Mouse (Mus musculus): ENCODE data around the gene 1810030O07Rik. TPM values are rescaled to one million over a fixed set of nuclear protein-coding genes. Genes with fewer than 3 reads are reported as not detected.
"Not testable (repeated sequence)": the region's sequence is repeated elsewhere in the genome, so short reads cannot be mapped to it uniquely, and the experiment has no call there.

Gene 1810030O07Rik
- polyA plus RNA-seq, 1 experiment, result 13.6 TPM

DNA sequence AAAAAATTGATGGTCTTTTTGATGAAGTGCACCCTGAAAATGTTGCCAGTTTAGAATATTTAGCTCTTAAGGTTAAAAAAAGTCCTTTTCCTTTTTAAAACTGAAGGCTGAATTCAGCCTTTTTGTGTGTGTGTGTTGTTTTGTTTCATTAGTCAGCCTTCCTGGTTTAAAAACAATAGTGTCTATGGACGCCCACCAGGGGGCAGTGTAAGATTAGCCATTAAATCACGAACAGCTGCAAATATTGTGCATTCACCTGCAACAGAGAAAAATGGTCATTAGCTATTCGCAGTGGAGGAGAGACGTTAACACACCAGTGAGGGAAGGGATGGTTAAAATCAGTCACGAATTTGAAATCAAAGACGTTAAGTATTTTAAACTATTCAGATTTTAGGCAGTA, 3.9 kb upstream of the 1810030O07Rik start:
- no peak overlapping the region for H3ac ChIP-seq (ENCODE audit: control insufficient read depth, insufficient read length, low read depth)
- TF ChIP-seq CTCF (IDR thresholded peaks at IDR 0.05; ENCODE audit: control insufficient read depth, insufficient read depth, insufficient read length) (no peak), CEBPB (IDR thresholded peaks at IDR 0.05; ENCODE audit: low read depth) (no peak), FOSL1 (IDR thresholded peaks at IDR 0.05; ENCODE audit: insufficient read depth, low read length, poor library complexity, severe bottlenecking) (no peak), MYOG (IDR thresholded peaks at IDR 0.05; ENCODE audit: control insufficient read depth, extremely low read depth, insufficient read length) (no peak), MAX (IDR thresholded peaks at IDR 0.05) (no peak)
- peaks cover 7% of the 10 kb centered on the region for H3K79me2 ChIP-seq (ENCODE audit: control insufficient read depth, insufficient read depth)
- no peaks in the 10 kb centered on the region for H3K27me3 ChIP-seq (ENCODE audit: control insufficient read depth, insufficient read depth, insufficient read length)
- H3K79me3 ChIP-seq (ENCODE audit: low read depth), result no peaks in the 10 kb centered on the region
- H3K36me3 ChIP-seq (ENCODE audit: control insufficient read depth, insufficient read depth), result peaks cover 13% of the 10 kb centered on the region
- H3K4me3 ChIP-seq (ENCODE audit: insufficient read depth, poor library complexity, severe bottlenecking), result no peak overlapping the region

DNA sequence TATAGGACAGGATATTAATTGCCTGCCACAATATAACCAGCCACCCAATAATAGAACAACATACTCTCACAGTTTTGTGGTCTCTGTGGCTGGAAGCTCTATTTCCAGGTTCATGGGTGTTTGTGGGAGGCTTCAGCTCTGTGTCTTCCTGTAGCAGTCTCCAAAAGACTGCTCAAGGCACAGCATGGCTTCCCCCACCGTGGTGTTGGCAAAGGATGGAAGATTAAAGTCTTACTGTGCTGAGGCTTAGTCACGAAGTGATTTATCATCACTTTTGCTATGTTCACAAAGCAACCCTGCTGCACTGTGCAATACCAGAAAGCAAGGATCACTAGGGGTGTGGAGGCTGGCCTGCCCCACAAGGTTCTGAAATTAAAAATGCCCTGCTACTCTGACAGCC, 19.6 kb downstream of the 1810030O07Rik start:
- H3K4me3 ChIP-seq (ENCODE audit: insufficient read depth, poor library complexity, severe bottlenecking), result no peak overlapping the region
- no peak for TF ChIP-seq CEBPB (IDR thresholded peaks at IDR 0.05; ENCODE audit: low read depth)
- no peak for TF ChIP-seq USF1 (IDR thresholded peaks at IDR 0.05; ENCODE audit: low read depth)

DNA sequence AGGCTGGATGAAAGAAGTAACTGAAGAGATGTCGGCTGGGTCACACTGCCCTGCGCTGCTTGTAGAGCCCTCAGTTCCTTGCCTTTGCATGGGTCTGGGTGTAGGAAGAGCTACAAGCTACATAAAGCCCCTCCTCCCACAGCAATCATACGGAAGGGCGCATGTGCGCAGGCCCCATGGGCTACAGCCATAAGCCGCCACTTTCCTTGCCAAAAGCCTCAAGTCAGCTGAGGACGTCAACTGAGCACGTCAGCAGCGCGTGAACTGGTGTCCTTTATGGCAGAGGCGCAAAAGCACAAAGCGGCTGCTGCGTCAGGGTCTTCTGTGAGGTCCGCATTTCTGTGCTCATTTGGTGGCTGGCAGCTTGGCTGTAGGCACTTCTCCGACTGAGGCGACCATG, 21.6 kb downstream of the 1810030O07Rik start:
- Histone ChIP-seq H3K27me3 (ENCODE audit: control insufficient read depth, insufficient read depth, insufficient read length) (no peaks in the 10 kb centered on the region), H3K4me3 (ENCODE audit: insufficient read depth, poor library complexity, severe bottlenecking) (no peak overlapping the region), H3K79me3 (ENCODE audit: low read depth) (no peaks in the 10 kb centered on the region), H3K36me3 (ENCODE audit: control insufficient read depth, insufficient read depth) (peaks cover 17% of the 10 kb centered on the region), H3K79me2 (ENCODE audit: control insufficient read depth, insufficient read depth) (no peaks in the 10 kb centered on the region), H3ac (ENCODE audit: control insufficient read depth, insufficient read length, low read depth) (no peak overlapping the region)
- no peak for TF ChIP-seq MYOD1 (IDR thresholded peaks at IDR 0.05; ENCODE audit: control insufficient read depth, insufficient read length, low read depth)
- no peak for TF ChIP-seq CEBPB (IDR thresholded peaks at IDR 0.05; ENCODE audit: low read depth)
- no peak for TF ChIP-seq CTCF (IDR thresholded peaks at IDR 0.05; ENCODE audit: control insufficient read depth, insufficient read depth, insufficient read length)
- no peak for TF ChIP-seq MAX (IDR thresholded peaks at IDR 0.05)
- TF ChIP-seq MYOG (IDR thresholded peaks at IDR 0.05; ENCODE audit: control insufficient read depth, extremely low read depth, insufficient read length), result no peak
- no peak for TF ChIP-seq FOSL1 (IDR thresholded peaks at IDR 0.05; ENCODE audit: insufficient read depth, low read length, poor library complexity, severe bottlenecking)
- TF ChIP-seq USF1 (IDR thresholded peaks at IDR 0.05; ENCODE audit: low read depth), result no peak

More for the DNA sequence above, 19.6 kb downstream of the 1810030O07Rik start:
- H3K79me3 ChIP-seq (ENCODE audit: low read depth), result no peaks in the 10 kb centered on the region
- no peaks in the 10 kb centered on the region for H3K79me2 ChIP-seq (ENCODE audit: control insufficient read depth, insufficient read depth)
- H3ac ChIP-seq (ENCODE audit: control insufficient read depth, insufficient read length, low read depth), result no peak overlapping the region
- peaks cover 34% of the 10 kb centered on the region for H3K36me3 ChIP-seq (ENCODE audit: control insufficient read depth, insufficient read depth)
- no peaks in the 10 kb centered on the region for H3K27me3 ChIP-seq (ENCODE audit: control insufficient read depth, insufficient read depth, insufficient read length)

DNA sequence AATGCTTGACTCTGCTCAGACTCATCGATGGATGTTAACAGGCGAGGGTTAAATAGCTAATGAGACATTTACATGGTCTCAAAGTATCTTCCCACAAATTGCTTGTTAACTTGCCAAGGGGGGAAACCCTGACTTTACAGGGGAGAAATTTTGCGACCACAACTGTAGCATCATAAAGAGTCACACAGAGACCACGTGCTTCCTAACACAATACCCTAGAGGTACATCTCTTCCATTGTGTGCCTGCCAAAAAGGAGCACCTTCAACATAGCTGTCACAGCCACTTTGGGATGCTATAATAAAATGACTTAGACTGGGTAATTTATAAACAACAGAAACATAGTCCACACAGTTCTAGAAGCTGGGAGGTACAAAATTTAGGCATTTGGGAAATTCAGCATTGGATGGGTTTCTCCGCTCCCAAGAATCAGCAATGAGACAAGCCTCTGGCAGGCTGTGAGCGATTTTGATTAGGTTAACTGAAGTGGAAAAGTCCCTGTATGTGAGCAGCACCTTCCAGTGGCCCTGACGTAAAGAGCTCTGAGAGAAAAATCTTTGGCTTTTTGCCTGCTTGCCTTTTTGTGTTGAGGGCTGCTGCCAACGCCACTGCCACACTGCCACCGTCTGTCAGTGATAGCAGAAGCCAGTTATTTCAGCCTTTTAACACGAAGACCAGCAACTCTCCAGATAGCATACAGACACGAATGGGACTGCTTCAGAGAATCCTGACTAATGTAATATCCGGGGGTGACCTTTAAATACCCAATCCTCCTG, 27.8 kb downstream of the 1810030O07Rik start:
- Histone ChIP-seq H3K27me3 (ENCODE audit: control insufficient read depth, insufficient read depth, insufficient read length) (no peaks in the 10 kb centered on the region), H3K79me2 (ENCODE audit: control insufficient read depth, insufficient read depth) (no peaks in the 10 kb centered on the region), H3K4me3 (ENCODE audit: insufficient read depth, poor library complexity, severe bottlenecking) (no peak overlapping the region), H3K79me3 (ENCODE audit: low read depth) (no peaks in the 10 kb centered on the region), H3K36me3 (ENCODE audit: control insufficient read depth, insufficient read depth) (no peaks in the 10 kb centered on the region), H3ac (ENCODE audit: control insufficient read depth, insufficient read length, low read depth) (no peak overlapping the region)
- TF ChIP-seq MYOG (IDR thresholded peaks at IDR 0.05; ENCODE audit: control insufficient read depth, extremely low read depth, insufficient read length) (no peak), MAX (IDR thresholded peaks at IDR 0.05) (no peak), FOSL1 (IDR thresholded peaks at IDR 0.05; ENCODE audit: insufficient read depth, low read length, poor library complexity, severe bottlenecking) (no peak), MYOD1 (IDR thresholded peaks at IDR 0.05; ENCODE audit: control insufficient read depth, insufficient read length, low read depth) (no peak), CTCF (IDR thresholded peaks at IDR 0.05; ENCODE audit: control insufficient read depth, insufficient read depth, insufficient read length) (no peak), USF1 (IDR thresholded peaks at IDR 0.05; ENCODE audit: low read depth) (no peak), CEBPB (IDR thresholded peaks at IDR 0.05; ENCODE audit: low read depth) (no peak)

DNA sequence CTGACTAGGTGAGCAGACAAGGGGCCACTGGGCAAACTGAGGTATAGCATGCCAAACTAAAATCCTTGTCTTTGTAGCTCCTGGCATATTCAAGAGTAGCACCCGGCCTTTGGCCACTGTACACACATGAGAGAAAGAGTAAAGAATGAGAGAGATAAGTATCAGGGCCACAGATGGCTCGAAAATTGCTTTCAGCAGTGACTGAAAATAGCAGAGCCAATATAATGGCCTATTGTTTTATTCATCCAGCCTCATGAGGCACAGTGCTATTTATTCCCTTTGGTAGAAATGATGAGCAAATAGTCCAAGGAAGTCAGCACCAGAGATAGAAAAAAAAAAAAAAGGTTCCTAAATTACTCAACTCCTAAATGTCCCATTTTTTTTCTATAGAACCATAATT, 28.5 kb downstream of the 1810030O07Rik start:
- Histone ChIP-seq H3K79me2 (ENCODE audit: control insufficient read depth, insufficient read depth) (no peaks in the 10 kb centered on the region), H3K36me3 (ENCODE audit: control insufficient read depth, insufficient read depth) (no peaks in the 10 kb centered on the region), H3K27me3 (ENCODE audit: control insufficient read depth, insufficient read depth, insufficient read length) (no peaks in the 10 kb centered on the region), H3ac (ENCODE audit: control insufficient read depth, insufficient read length, low read depth) (no peak overlapping the region), H3K79me3 (ENCODE audit: low read depth) (no peaks in the 10 kb centered on the region), H3K4me3 (ENCODE audit: insufficient read depth, poor library complexity, severe bottlenecking) (no peak overlapping the region)
- no peak for TF ChIP-seq CEBPB (IDR thresholded peaks at IDR 0.05; ENCODE audit: low read depth)
- no peak for TF ChIP-seq MYOG (IDR thresholded peaks at IDR 0.05; ENCODE audit: control insufficient read depth, extremely low read depth, insufficient read length)
- no peak for TF ChIP-seq MYOD1 (IDR thresholded peaks at IDR 0.05; ENCODE audit: control insufficient read depth, insufficient read length, low read depth)
- no peak for TF ChIP-seq MAX (IDR thresholded peaks at IDR 0.05)
- no peak for TF ChIP-seq USF1 (IDR thresholded peaks at IDR 0.05; ENCODE audit: low read depth)
- no peak for TF ChIP-seq FOSL1 (IDR thresholded peaks at IDR 0.05; ENCODE audit: insufficient read depth, low read length, poor library complexity, severe bottlenecking)
- no peak for TF ChIP-seq CTCF (IDR thresholded peaks at IDR 0.05; ENCODE audit: control insufficient read depth, insufficient read depth, insufficient read length)

DNA sequence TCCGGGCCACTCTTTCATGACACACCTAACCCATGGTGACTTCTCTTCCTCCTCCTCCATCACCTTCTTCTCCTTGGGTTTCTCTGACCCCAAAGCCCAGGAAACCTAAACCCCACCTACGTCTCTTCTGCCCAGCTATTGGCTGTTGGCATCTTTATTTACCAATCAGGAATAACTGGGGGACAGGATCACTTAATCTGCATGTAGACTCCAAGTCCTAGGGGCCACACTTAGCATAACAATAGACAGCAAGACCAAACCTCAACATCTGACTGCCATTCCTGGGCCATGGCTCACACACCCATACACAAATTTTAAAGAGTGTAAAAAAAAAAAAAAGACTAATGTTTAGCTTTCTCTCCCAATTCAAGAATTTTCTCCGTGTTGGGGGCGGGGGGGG, 48.3 kb downstream of the 1810030O07Rik start:
- Histone ChIP-seq H3K79me3 (ENCODE audit: low read depth) (no peaks in the 10 kb centered on the region), H3K79me2 (ENCODE audit: control insufficient read depth, insufficient read depth) (no peaks in the 10 kb centered on the region), H3K27me3 (ENCODE audit: control insufficient read depth, insufficient read depth, insufficient read length) (no peaks in the 10 kb centered on the region), H3K4me3 (ENCODE audit: insufficient read depth, poor library complexity, severe bottlenecking) (no peak overlapping the region), H3ac (ENCODE audit: control insufficient read depth, insufficient read length, low read depth) (no peak overlapping the region), H3K36me3 (ENCODE audit: control insufficient read depth, insufficient read depth) (no peaks in the 10 kb centered on the region)
- TF ChIP-seq USF1 (IDR thresholded peaks at IDR 0.05; ENCODE audit: low read depth) (no peak), MAX (IDR thresholded peaks at IDR 0.05) (no peak), CEBPB (IDR thresholded peaks at IDR 0.05; ENCODE audit: low read depth) (no peak), MYOD1 (IDR thresholded peaks at IDR 0.05; ENCODE audit: control insufficient read depth, insufficient read length, low read depth) (no peak), CTCF (IDR thresholded peaks at IDR 0.05; ENCODE audit: control insufficient read depth, insufficient read depth, insufficient read length) (no peak), MYOG (IDR thresholded peaks at IDR 0.05; ENCODE audit: control insufficient read depth, extremely low read depth, insufficient read length) (no peak)

DNA sequence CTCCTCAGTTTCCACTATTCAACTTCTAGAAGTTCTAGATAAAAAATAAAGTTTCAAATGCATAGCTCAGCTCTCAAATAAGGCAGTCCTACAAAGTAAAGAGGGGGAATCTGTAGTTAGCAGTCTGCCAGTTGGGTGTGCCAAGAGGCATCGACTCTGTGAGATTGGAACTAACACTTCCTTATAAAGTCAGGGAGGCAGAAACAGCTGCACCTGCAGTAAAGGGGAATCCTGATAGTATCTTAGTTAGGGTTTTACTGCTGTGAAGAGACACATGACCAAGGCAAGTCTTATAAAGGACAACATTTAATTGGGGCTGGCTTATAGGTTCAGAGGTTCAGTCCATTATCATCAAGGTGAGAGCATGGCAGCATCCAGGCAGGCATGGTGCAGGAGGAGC, 61.1 kb downstream of the 1810030O07Rik start:
- not testable (repeated sequence) for H3ac ChIP-seq (ENCODE audit: control insufficient read depth, insufficient read length, low read depth); H3K4me3 ChIP-seq (ENCODE audit: insufficient read depth, poor library complexity, severe bottlenecking); H3K79me2 ChIP-seq (ENCODE audit: control insufficient read depth, insufficient read depth); H3K27me3 ChIP-seq (ENCODE audit: control insufficient read depth, insufficient read depth, insufficient read length); H3K79me3 ChIP-seq (ENCODE audit: low read depth); H3K36me3 ChIP-seq (ENCODE audit: control insufficient read depth, insufficient read depth)
